Mouse (Mus musculus): ENCODE results near the gene Crim1.

DNA sequence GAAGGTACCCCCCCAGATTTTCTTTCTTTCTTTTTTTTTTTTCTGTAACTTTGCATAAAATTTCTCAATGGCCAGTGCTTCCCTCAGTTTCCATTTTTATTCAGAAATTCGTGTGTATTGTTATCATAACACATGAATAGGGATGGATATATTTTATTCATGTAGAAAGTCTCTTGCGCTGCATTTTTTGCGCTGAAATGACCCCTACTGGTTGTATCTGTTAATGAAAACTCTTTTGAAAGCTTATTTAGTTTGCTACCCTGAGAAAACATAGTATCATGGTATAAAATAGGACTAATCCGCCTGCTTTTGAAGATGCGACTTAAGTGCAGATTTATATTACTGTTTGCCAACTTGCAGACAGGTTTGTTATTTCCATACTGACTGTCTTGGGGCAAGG is 3.4 kb downstream of the Crim1 start:
- TF ChIP-seq CTCF (IDR thresholded peaks at IDR 0.05; ENCODE audit: low read depth, low read length) (no peak), EP300 (IDR thresholded peaks at IDR 0.05; ENCODE audit: insufficient read depth, low read depth, low read length) (no peak)
